Mouse (Mus musculus) C2C12 (cell line): Measurements from ENCODE around the gene Pkmyt1.

ENCODE experiments used
- CTCF ChIP-seq: IDR thresholded peaks from one replicate; pipeline ENCODE4 v1.5.1; 2011; ENCODE audit not compliant: control insufficient read depth, insufficient read depth, insufficient read length
- USF1 ChIP-seq: IDR thresholded peaks from one replicate; pipeline ENCODE4 v1.6.1; 2011; ENCODE audit warnings: low read depth, mild to moderate bottlenecking, control low read depth, moderate library complexity

- TF ChIP-seq USF1 (no peak), CTCF (no peak)
Observed at GRCm38 (mm10) chr17:23777141-23777540, 51.0 kb downstream of the Pkmyt1 start.
